Mouse (Mus musculus): ENCODE measurements at regions not wholly inside any gene's neighbourhood (a gene's known extent, or its start where the extent isn't known, plus 50 kb on each side); places are given as distances from the start of the nearest gene placed in this dataset.

DNA sequence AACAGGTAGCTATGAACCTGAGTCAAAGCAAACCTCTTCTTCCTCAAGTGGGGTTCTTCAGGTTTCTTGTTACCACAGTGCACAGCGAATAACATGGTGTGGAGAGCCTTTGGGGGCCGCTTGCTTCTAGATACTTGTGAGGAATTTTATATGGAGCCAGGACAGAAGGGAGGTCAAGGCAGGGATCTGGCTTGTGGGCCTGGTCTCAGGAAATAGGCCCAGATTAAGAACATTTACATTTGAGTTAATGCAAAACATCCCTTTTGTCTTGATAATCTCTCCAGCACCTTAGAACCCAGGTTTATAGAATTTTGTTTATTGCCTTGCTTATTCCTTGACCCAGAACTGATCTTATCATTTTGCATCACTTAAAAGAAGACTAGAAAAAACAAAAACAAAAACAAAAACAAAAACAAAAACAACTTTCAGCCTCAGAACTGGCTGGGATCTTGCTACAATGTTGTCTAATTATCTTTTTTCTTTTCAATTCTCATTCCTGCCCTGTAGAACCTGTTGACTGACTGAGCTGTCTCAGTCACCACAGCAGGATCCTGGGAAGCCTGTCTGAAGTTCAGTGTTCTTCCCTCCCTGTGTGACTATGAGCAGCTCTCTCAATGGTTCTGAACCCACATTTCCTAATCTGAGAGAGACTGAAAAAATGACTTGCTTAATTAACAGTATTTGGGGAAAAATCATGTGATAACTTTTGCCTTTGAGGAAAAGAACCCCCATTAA lies 341.2 kb upstream of the Ercc4 start:
- no peak overlapping the region for H3K4me3 ChIP-seq (ENCODE audit: low read length)
- 84% methylated on average over 2 of the region's 2 CpGs for WGBS
- H3K36me3 ChIP-seq (ENCODE audit: control insufficient read depth, insufficient read depth), result no peaks in the 10 kb centered on the region

DNA sequence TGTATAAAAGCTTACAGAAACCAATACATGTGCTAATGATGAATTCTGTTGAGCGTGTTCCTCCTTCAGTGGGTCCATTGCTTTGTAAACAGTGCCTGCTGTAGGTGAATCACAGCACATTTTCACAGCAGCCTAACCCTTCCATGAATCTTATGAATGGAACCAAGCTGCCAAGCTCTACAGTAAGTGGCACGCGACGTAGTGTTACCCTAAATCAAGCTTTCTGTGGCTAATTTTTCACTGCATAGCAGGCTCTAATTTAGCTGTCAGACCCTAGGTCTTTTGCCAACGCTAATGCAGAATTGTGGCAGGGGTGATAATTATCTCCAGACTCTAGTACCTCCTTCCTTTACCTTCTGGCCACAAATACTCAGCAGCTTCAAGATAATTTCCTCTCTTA lies 339.0 kb upstream of the Ercc4 start:
- 87% methylated on average over 5 of the region's 5 CpGs for WGBS
- no peak overlapping the region for H3K4me3 ChIP-seq (ENCODE audit: low read length)
- H3K9me3 ChIP-seq (replicated peaks; ENCODE audit: control insufficient read depth, low read length), result 0 out of 2 replicates have a peak, but pooled peaks cover 3% of the 10 kb centered on the region
- H3K4me1 ChIP-seq (ENCODE audit: control insufficient read depth, insufficient read depth, low read length), result no peaks in the 10 kb centered on the region; the same call in 1 of the 2 replicates
- H3K4me2 ChIP-seq (ENCODE audit: low read depth, low read length), result no peak overlapping the region
- no peak overlapping the region for H3K27ac ChIP-seq (ENCODE audit: low read length)
- no peaks in the 10 kb centered on the region for H3K27me3 ChIP-seq (ENCODE audit: control insufficient read depth, insufficient read depth, low read length)
- ATAC-seq (replicated peaks; ENCODE audit: extremely low read depth, insufficient read depth, low FRiP score), result no peak
- no peaks in the 10 kb centered on the region for H3K36me3 ChIP-seq (ENCODE audit: control insufficient read depth, insufficient read depth)
- H3K9ac ChIP-seq (ENCODE audit: low read length), result no peak overlapping the region

More for the DNA sequence above, 341.2 kb upstream of the Ercc4 start:
- Histone ChIP-seq H3K4me2 (ENCODE audit: low read depth, low read length) (no peak overlapping the region), H3K9ac (ENCODE audit: low read length) (no peak overlapping the region), H3K27ac (ENCODE audit: low read length) (no peak overlapping the region), H3K4me1 (ENCODE audit: control insufficient read depth, insufficient read depth, low read length) (no peaks in the 10 kb centered on the region; the same call in 1 of the 2 replicates), H3K9me3 (replicated peaks; ENCODE audit: control insufficient read depth, low read length) (0 out of 2 replicates have a peak, but pooled peaks cover 3% of the 10 kb centered on the region), H3K27me3 (ENCODE audit: control insufficient read depth, insufficient read depth, low read length) (no peaks in the 10 kb centered on the region)
- no peak for ATAC-seq (replicated peaks; ENCODE audit: extremely low read depth, insufficient read depth, low FRiP score)

DNA sequence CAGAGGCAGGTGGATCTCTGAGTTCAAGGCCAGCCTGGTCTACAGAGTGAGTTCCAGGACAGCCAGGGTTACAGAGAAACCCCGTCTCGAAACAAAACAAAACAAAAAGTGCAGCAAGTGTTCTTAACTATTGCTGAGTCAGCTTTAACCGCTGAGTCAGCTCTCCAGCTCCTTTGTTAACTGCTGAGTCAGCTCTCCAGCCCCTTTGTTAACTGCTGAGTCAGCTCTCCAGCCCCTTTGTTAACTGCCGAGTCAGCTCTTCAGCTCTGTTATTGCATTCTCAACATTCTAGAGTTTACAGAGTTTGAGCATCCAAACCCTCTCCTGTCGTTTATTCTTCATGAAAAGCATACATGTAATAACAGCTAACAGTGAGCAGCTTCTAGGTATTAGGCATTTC lies 336.9 kb upstream of the Ercc4 start:
- ATAC-seq (replicated peaks; ENCODE audit: extremely low read depth, insufficient read depth, low FRiP score), result no peak
- no peaks in the 10 kb centered on the region for H3K36me3 ChIP-seq (ENCODE audit: control insufficient read depth, insufficient read depth)
- no peak overlapping the region for H3K4me2 ChIP-seq (ENCODE audit: low read depth, low read length)
- no peaks in the 10 kb centered on the region for H3K27me3 ChIP-seq (ENCODE audit: control insufficient read depth, insufficient read depth, low read length)
- no peak overlapping the region for H3K27ac ChIP-seq (ENCODE audit: low read length)
- 0 out of 2 replicates have a peak, but pooled peaks cover 3% of the 10 kb centered on the region for H3K9me3 ChIP-seq (replicated peaks; ENCODE audit: control insufficient read depth, low read length)
- H3K4me3 ChIP-seq (ENCODE audit: low read length), result no peak overlapping the region
- no peak overlapping the region for H3K9ac ChIP-seq (ENCODE audit: low read length)
- H3K4me1 ChIP-seq (ENCODE audit: control insufficient read depth, insufficient read depth, low read length), result no peaks in the 10 kb centered on the region; the same call in 1 of the 2 replicates
- WGBS, result 84% methylated on average over 5 of the region's 5 CpGs

DNA sequence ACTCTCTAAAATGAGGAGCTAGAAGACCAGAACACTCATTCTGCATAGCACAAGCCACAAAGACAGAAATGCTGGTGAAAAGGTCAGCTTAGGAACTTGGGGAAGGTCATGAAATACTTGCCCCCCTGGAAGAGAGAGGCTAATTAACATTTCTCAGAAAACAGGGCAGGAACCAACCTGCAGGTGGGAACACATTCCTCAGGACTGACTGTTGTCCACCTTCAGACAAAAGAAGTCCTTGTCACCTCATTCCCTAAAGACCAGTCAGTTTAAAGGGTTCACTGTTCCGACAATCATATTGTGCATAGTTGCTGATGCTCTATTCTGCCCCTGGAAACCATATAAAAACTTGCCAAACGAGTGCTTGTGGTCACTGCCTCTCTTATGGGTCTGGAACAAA lies 333.6 kb upstream of the Ercc4 start:
- WGBS, result 71% methylated on average over 2 of the region's 2 CpGs
- no peak for ATAC-seq (replicated peaks; ENCODE audit: extremely low read depth, insufficient read depth, low FRiP score)

DNA sequence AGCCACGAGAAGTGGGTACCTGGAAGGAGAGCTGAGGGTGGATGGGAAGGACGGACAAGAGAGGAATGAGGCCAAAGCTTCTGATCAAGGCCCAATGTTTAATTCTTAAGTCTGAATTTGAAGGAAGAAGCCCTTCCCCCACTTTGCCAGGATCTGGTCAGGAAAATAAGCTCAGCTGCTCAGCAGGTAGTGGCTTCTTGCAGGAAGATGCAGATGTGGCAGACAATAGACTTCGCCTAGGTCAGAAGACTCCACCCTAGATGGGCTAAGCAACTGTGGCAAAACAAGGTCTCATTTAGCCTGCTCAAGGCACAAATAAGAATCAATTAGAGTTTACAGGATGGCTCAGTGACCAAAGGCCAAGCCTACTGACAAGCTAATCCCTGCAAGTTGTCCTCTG lies 330.4 kb upstream of the Ercc4 start:
- Histone ChIP-seq H3K9me3 (replicated peaks; ENCODE audit: control insufficient read depth, low read length) (no peaks in the 10 kb centered on the region), H3K4me3 (ENCODE audit: low read length) (no peak overlapping the region), H3K27me3 (ENCODE audit: control insufficient read depth, insufficient read depth, low read length) (no peaks in the 10 kb centered on the region), H3K9ac (ENCODE audit: low read length) (no peak overlapping the region), H3K4me2 (ENCODE audit: low read depth, low read length) (no peak overlapping the region), H3K27ac (ENCODE audit: low read length) (no peak overlapping the region), H3K36me3 (ENCODE audit: control insufficient read depth, insufficient read depth) (no peaks in the 10 kb centered on the region), H3K4me1 (ENCODE audit: control insufficient read depth, insufficient read depth, low read length) (no peaks in the 10 kb centered on the region)
- ATAC-seq (replicated peaks; ENCODE audit: extremely low read depth, insufficient read depth, low FRiP score), result no peak
- 78% methylated on average over 3 of the region's 3 CpGs for WGBS

More for the DNA sequence above, 333.6 kb upstream of the Ercc4 start:
- Histone ChIP-seq H3K4me3 (ENCODE audit: low read length) (no peak overlapping the region), H3K36me3 (ENCODE audit: control insufficient read depth, insufficient read depth) (no peaks in the 10 kb centered on the region), H3K27me3 (ENCODE audit: control insufficient read depth, insufficient read depth, low read length) (no peaks in the 10 kb centered on the region), H3K4me2 (ENCODE audit: low read depth, low read length) (no peak overlapping the region), H3K9ac (ENCODE audit: low read length) (no peak overlapping the region), H3K9me3 (replicated peaks; ENCODE audit: control insufficient read depth, low read length) (no peaks in the 10 kb centered on the region), H3K4me1 (ENCODE audit: control insufficient read depth, insufficient read depth, low read length) (no peaks in the 10 kb centered on the region; the same call in 1 of the 2 replicates), H3K27ac (ENCODE audit: low read length) (no peak overlapping the region)

DNA sequence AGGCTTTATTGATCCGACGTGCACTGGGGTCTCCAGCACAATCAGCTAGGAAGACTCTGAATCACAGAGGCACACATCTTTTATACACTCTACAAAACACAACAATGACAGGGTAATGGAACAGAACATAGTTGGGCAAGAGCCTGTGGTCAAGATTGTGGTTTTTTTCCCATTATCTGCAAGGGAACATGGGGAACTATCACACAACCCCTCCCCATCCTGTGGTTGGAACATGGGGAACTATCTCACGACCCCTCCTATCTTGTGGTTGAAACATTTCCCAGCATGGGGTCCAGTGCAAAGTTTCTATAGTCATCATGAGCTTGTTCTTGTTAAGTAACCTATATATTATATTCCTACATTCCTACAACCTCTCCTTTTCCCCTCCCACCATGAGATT lies 328.8 kb upstream of the Ercc4 start:
- WGBS, result 81% methylated on average over 3 of the region's 3 CpGs
- Histone ChIP-seq H3K36me3 (ENCODE audit: control insufficient read depth, insufficient read depth) (no peaks in the 10 kb centered on the region), H3K27ac (ENCODE audit: low read length) (no peak overlapping the region), H3K27me3 (ENCODE audit: control insufficient read depth, insufficient read depth, low read length) (no peaks in the 10 kb centered on the region), H3K4me3 (ENCODE audit: low read length) (no peak overlapping the region), H3K4me1 (ENCODE audit: control insufficient read depth, insufficient read depth, low read length) (no peaks in the 10 kb centered on the region), H3K4me2 (ENCODE audit: low read depth, low read length) (no peak overlapping the region), H3K9me3 (replicated peaks; ENCODE audit: control insufficient read depth, low read length) (no peaks in the 10 kb centered on the region), H3K9ac (ENCODE audit: low read length) (no peak overlapping the region)
- ATAC-seq (replicated peaks; ENCODE audit: extremely low read depth, insufficient read depth, low FRiP score), result no peak

DNA sequence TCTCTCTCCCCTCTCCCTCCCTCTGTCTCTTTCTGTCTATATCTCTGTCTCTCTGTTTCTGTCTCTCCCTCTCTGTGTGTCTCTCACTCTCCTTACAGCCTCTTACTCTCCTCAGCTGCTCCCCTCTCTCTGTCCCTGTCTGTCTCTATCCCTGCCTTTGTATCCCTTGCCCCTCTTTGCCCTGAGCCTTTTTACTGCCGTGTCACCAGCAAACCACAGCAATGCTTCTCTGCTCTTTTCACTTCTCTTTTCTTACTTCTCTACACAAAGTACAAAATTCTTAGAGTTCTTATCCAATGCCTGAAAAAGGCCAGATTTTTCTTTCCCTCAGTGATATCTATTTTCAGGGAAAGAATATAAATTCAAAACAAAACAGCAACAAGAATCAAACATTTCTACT lies 323.7 kb upstream of the Ercc4 start:
- Histone ChIP-seq H3K4me1 (ENCODE audit: control insufficient read depth, insufficient read depth, low read length) (no peaks in the 10 kb centered on the region), H3K9me3 (replicated peaks; ENCODE audit: control insufficient read depth, low read length) (no peaks in the 10 kb centered on the region), H3K4me3 (ENCODE audit: low read length) (no peak overlapping the region), H3K36me3 (ENCODE audit: control insufficient read depth, insufficient read depth) (no peaks in the 10 kb centered on the region), H3K4me2 (ENCODE audit: low read depth, low read length) (no peak overlapping the region), H3K9ac (ENCODE audit: low read length) (no peak overlapping the region), H3K27me3 (ENCODE audit: control insufficient read depth, insufficient read depth, low read length) (no peaks in the 10 kb centered on the region), H3K27ac (ENCODE audit: low read length) (no peak overlapping the region)
- WGBS, result 60% methylated on average over 1 of the region's 1 CpGs
- no peak for ATAC-seq (replicated peaks; ENCODE audit: extremely low read depth, insufficient read depth, low FRiP score)

DNA sequence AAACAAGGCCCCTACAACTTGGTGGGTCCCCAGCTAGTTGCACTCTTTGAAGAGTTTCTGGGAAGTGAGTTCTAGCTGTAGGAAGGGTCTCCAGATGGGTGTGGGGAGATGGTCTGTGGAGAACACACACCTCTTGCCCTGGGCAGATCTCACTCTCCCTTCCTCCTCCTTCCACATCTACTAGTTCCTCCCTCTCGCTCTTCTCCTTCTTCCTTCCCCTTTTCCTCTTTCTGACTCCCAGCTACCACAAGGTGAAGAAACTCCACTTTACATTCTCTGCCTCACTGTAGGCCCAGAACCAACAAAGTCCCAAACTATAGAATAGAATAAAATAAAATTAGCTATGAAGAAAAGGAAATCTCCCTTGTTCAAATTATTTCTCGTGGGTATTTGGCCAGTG lies 311.0 kb upstream of the Ercc4 start:
- H3K4me2 ChIP-seq (ENCODE audit: low read depth, low read length), result no peak overlapping the region
- H3K4me3 ChIP-seq (ENCODE audit: low read length), result no peak overlapping the region
- no peaks in the 10 kb centered on the region for H3K27me3 ChIP-seq (ENCODE audit: control insufficient read depth, insufficient read depth, low read length)
- no peaks in the 10 kb centered on the region for H3K4me1 ChIP-seq (ENCODE audit: control insufficient read depth, insufficient read depth, low read length)
- no peak overlapping the region for H3K9ac ChIP-seq (ENCODE audit: low read length)
- ATAC-seq (replicated peaks; ENCODE audit: extremely low read depth, insufficient read depth, low FRiP score), result no peak
- H3K9me3 ChIP-seq (replicated peaks; ENCODE audit: control insufficient read depth, low read length), result no peaks in the 10 kb centered on the region
- H3K36me3 ChIP-seq (ENCODE audit: control insufficient read depth, insufficient read depth), result no peaks in the 10 kb centered on the region
- 72% methylated on average over 2 of the region's 2 CpGs for WGBS
- no peak overlapping the region for H3K27ac ChIP-seq (ENCODE audit: low read length)

DNA sequence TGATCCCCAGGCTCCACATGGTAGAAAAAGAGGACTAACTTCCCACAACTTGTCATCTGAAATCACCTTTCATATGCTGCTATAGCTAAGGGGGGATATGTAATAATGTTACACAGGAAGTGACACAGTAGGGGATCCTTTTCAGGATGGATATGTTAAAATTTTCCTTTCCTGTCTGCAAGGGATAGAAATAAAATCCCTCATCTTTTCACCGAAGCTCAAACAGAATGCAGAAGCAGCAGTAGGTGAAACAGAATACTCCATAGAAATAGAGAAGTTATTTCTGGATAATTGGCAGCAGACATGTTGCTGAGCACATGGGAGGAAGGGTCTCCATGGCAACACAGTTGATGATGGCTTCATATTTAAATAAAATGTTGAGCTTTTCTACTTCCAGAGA lies 309.3 kb upstream of the Ercc4 start:
- Histone ChIP-seq H3K27me3 (ENCODE audit: control insufficient read depth, insufficient read depth, low read length) (no peaks in the 10 kb centered on the region), H3K9ac (ENCODE audit: low read length) (no peak overlapping the region), H3K36me3 (ENCODE audit: control insufficient read depth, insufficient read depth) (no peaks in the 10 kb centered on the region), H3K27ac (ENCODE audit: low read length) (no peak overlapping the region), H3K9me3 (replicated peaks; ENCODE audit: control insufficient read depth, low read length) (no peaks in the 10 kb centered on the region), H3K4me1 (ENCODE audit: control insufficient read depth, insufficient read depth, low read length) (no peaks in the 10 kb centered on the region), H3K4me2 (ENCODE audit: low read depth, low read length) (no peak overlapping the region), H3K4me3 (ENCODE audit: low read length) (no peak overlapping the region)
- WGBS, result 67% methylated on average over 1 of the region's 1 CpGs
- no peak for ATAC-seq (replicated peaks; ENCODE audit: extremely low read depth, insufficient read depth, low FRiP score)

Data from heart, embryonic 16.5 days (tissue).